Mouse (Mus musculus): ENCODE measurements around the gene Manba. TPM values are rescaled to one million over a fixed set of nuclear protein-coding genes. Genes with fewer than 3 reads are reported as not detected.

Gene Manba
- total and polyA plus RNA-seq, 3 experiments: 30.9 to 35.2 (median 31.5) TPM

GRCm38 (mm10) chr3:135503160-135503559 is 17.7 kb downstream of the Manba start:
- dilution Hi-C loops (cut with MboI; ENCODE audit: extremely low pct_ligation_motif_present, extremely low pct_unique_long_range_greater_than_20kb, low sequenced_read_pairs): no loop called here
- H3K79me2 ChIP-seq (replicated peaks; ENCODE audit: control insufficient read depth, extremely low read depth, insufficient read depth, poor library complexity, severe bottlenecking): no peaks in the 10 kb centered on the region
- H3K4me2 ChIP-seq (ENCODE audit: insufficient read depth, low read depth, poor library complexity, severe bottlenecking): no peak overlapping the region
- no peak overlapping the region for H3K4me3 ChIP-seq (replicated peaks in 1 of 3; ENCODE audit: low read depth in 2 of 3, low read length in 2 of 3, poor library complexity in 1 of 3)
- in situ Hi-C loops (cut with MboI; ENCODE audit: low pct_ligation_motif_present, low pct_unique_long_range_greater_than_20kb, low sequenced_read_pairs): no loop called here
- H3K27me3 ChIP-seq (replicated peaks): no peaks in the 10 kb centered on the region
- peaks cover 5 to 51% of the 10 kb centered on the region in 2 experiments for H3K36me3 ChIP-seq (replicated peaks in 1 of 2; ENCODE audit: control insufficient read depth in 1 of 2, insufficient read depth in 1 of 2, low read length in 1 of 2)
- peaks cover 3% of the 10 kb centered on the region for H3K9me3 ChIP-seq (replicated peaks; ENCODE audit: low read length)
- H3K27ac ChIP-seq (ENCODE audit: insufficient read depth, low read depth): no peak overlapping the region
- no peak for DNase-seq (ENCODE audit: extremely low read depth)
- TF ChIP-seq POLR2A (IDR thresholded peaks at IDR 0.05; ENCODE audit: low read depth, low read length) (no peak), MAFK (IDR thresholded peaks at IDR 0.05; ENCODE audit: insufficient replicate concordance, low read length) (no peak), RCOR1 (conservative IDR thresholded peaks at IDR 0.05; ENCODE audit: low read depth, low read length) (no peak), ZKSCAN1 (IDR thresholded peaks at IDR 0.05; ENCODE audit: borderline replicate concordance, low read depth, low read length) (no peak), MYC (IDR thresholded peaks at IDR 0.05; ENCODE audit: low read depth, low read length) (no peak), TBP (conservative IDR thresholded peaks at IDR 0.05; ENCODE audit: low read depth, low read length) (no peak), RAD21 (IDR thresholded peaks at IDR 0.05; ENCODE audit: low read depth, low read length) (no peak), UBTF (IDR thresholded peaks at IDR 0.05; ENCODE audit: low read depth, low read length) (no peak), KAT2A (IDR thresholded peaks at IDR 0.05; ENCODE audit: insufficient replicate concordance, low read length) (no peak), JUND (conservative IDR thresholded peaks at IDR 0.05; ENCODE audit: low read depth, low read length) (no peak), MEF2A (IDR thresholded peaks at IDR 0.05; ENCODE audit: borderline replicate concordance, low read depth, low read length) (no peak), SIN3A (IDR thresholded peaks at IDR 0.05; ENCODE audit: low read length) (no peak), POLR2AphosphoS2 (IDR thresholded peaks at IDR 0.05; ENCODE audit: low read depth, low read length) (no peak), ELF1 (IDR thresholded peaks at IDR 0.05; ENCODE audit: low read depth, low read length) (no peak), USF1 (IDR thresholded peaks at IDR 0.05; ENCODE audit: low read depth, low read length) (no peak), IRF4 (IDR thresholded peaks at IDR 0.05; ENCODE audit: low read depth, low read length) (no peak)
- peaks cover 0 to 7% of the 10 kb centered on the region in 2 experiments; a peak in 2 of 4 replicates for H3K4me1 ChIP-seq (ENCODE audit: control insufficient read depth in 1 of 2, insufficient read depth in 2 of 2)
- H3K9ac ChIP-seq (ENCODE audit: insufficient read depth, low read depth): no peak overlapping the region

GRCm38 (mm10) chr3:135505369-135505909 is 20.0 kb downstream of the Manba start:
- DNase-seq (ENCODE audit: extremely low read depth): peak; percentile 83
- dilution Hi-C loops (cut with MboI; ENCODE audit: extremely low pct_ligation_motif_present, extremely low pct_unique_long_range_greater_than_20kb, low sequenced_read_pairs): no loop called here

More at GRCm38 (mm10) chr3:135505369-135505909, 20.0 kb downstream of the Manba start:
- no peak overlapping the region for H3K4me2 ChIP-seq (ENCODE audit: insufficient read depth, low read depth, poor library complexity, severe bottlenecking)
- in situ Hi-C loops (cut with MboI; ENCODE audit: low pct_ligation_motif_present, low pct_unique_long_range_greater_than_20kb, low sequenced_read_pairs): loop anchor here (5.0 kb wide), 1 partner anchor 213 kb away; no protein-coding TSS in a partner anchor
- H3K4me3 ChIP-seq (replicated peaks in 1 of 3; ENCODE audit: low read depth in 2 of 3, low read length in 2 of 3, poor library complexity in 1 of 3): no peak overlapping the region
- H3K9me3 ChIP-seq (replicated peaks; ENCODE audit: low read length): no peaks in the 10 kb centered on the region
- no peak overlapping the region for H3K27ac ChIP-seq (ENCODE audit: insufficient read depth, low read depth)
- H3K79me2 ChIP-seq (replicated peaks; ENCODE audit: control insufficient read depth, extremely low read depth, insufficient read depth, poor library complexity, severe bottlenecking): no peaks in the 10 kb centered on the region
- TF ChIP-seq CTCF (conservative IDR thresholded peaks at IDR 0.05 in 1 of 2, IDR thresholded peaks at IDR 0.05 in 1 of 2; ENCODE audit: low read depth in 2 of 2, low read length in 2 of 2): peak; percentile 99
- peak; percentile 53 for TF ChIP-seq ZC3H11A (IDR thresholded peaks at IDR 0.05; ENCODE audit: low read depth, low read length)
- no peak for TF ChIP-seq SIN3A (IDR thresholded peaks at IDR 0.05; ENCODE audit: low read length)
- TF ChIP-seq TCF12 (IDR thresholded peaks at IDR 0.05; ENCODE audit: low read depth, low read length): 0 out of 2 replicates have a peak, but pooled peaks have one; percentile 13
- no peak for TF ChIP-seq EP300 (IDR thresholded peaks at IDR 0.05; ENCODE audit: low read length)
- 0 out of 2 replicates have a peak, but pooled peaks have one; percentile 31 for TF ChIP-seq IRF4 (IDR thresholded peaks at IDR 0.05; ENCODE audit: low read depth, low read length)
- peak; percentile 84 for TF ChIP-seq RAD21 (IDR thresholded peaks at IDR 0.05; ENCODE audit: low read depth, low read length)
- no peak for TF ChIP-seq MAX (IDR thresholded peaks at IDR 0.05; ENCODE audit: low read length)
- peak; percentile 4; the same call in 1 of the 2 replicates for TF ChIP-seq ZNF384 (IDR thresholded peaks at IDR 0.05; ENCODE audit: low read depth, low read length)
- TF ChIP-seq ETS1 (conservative IDR thresholded peaks at IDR 0.05; ENCODE audit: low read depth, low read length): no peak
- peak; percentile 94 for TF ChIP-seq SMC3 (IDR thresholded peaks at IDR 0.05; ENCODE audit: low read depth, low read length)
- H3K36me3 ChIP-seq (replicated peaks in 1 of 2; ENCODE audit: control insufficient read depth in 1 of 2, insufficient read depth in 1 of 2, low read length in 1 of 2): peaks cover 5 to 49% of the 10 kb centered on the region in 2 experiments
- no peaks in the 10 kb centered on the region for H3K27me3 ChIP-seq (replicated peaks)
- H3K4me1 ChIP-seq (ENCODE audit: control insufficient read depth in 1 of 2, insufficient read depth in 2 of 2): peaks cover 0 to 7% of the 10 kb centered on the region in 2 experiments; a peak in 2 of 4 replicates
- no peak overlapping the region for H3K9ac ChIP-seq (ENCODE audit: insufficient read depth, low read depth)

Measured in CH12.LX (cell line).